Mouse (Mus musculus) A20 (cell line): Measurements from ENCODE around the gene Scfd2.

Experiments used
- DNase-seq: peaks from one replicate; pipeline ENCODE4 v3.0.0-alpha.2; 2011; ENCODE audit warnings: low read depth, low spot score

The Scfd2 gene

GRCm38 (mm10) chr5:74205509-74205908, 326.1 kb downstream of the Scfd2 start:
- no peak for DNase-seq

DNA sequence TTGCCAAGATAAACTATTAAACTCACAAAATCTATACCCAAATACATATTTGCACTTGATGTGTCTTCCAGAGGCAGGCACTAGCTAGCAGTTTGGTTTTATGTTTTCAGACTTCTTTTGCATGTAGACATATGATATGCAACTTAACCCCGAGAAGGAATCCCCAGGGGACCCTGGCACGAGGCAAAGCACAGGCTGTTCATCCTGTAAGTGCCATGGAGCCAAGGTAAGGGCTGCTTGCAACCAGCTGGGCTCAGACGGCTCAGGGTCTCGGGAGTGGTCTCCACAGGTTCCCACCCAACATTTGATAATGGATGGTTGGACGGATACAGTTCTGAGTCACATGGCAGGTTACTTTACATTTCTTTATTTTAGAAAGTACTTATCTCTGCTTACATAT, 327.1 kb downstream of the Scfd2 start:
- DNase-seq = no peak

GRCm38 (mm10) chr5:74202515-74202914, 329.0 kb downstream of the Scfd2 start:
- DNase-seq = no peak

- no peak for DNase-seq
These were observed 329.8 kb downstream of the Scfd2 start for GRCm38 (mm10) chr5:74201570-74202357.

DNA sequence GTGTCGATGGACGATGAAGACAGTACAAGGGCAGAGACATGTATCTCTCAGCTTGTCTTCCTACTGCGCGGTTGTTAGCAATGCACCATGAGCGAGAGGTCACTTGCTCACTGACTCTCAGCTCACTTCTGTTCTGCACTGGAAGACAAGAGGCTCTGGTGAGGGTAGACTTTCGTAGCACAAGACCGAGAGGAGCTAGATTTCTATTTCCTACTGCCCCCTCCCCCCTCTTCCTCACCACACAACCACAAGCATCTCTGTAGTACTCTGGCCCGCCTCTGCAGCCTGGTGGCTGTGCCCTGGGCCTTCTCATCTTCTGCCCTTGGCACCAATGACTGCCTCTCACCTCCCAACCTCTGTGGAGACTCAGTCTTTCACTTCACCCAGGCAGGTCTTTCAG, 331.1 kb downstream of the Scfd2 start:
- no peak for DNase-seq

DNA sequence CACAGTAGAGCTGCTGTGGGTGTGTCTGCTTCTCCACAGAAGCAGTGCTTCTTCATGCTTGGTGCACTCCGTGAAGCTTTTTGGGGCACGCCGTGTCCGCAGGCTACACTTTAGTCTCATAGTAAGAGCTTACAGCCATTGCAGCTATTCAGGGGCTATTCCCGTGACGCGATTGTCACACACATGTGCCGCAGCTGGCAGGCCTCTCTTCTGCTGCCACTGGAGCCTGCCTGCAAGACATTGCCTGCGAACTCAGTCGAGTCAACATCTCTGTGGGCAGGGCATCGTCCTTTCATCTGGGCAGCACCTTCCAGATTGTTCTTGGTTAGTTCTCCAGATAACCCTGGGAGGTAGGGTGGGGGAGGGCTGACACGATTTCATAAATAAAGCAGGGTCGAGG, 331.8 kb downstream of the Scfd2 start:
- DNase-seq = no peak

GRCm38 (mm10) chr5:74198446-74198845, 333.1 kb downstream of the Scfd2 start:
- DNase-seq = no peak

DNA sequence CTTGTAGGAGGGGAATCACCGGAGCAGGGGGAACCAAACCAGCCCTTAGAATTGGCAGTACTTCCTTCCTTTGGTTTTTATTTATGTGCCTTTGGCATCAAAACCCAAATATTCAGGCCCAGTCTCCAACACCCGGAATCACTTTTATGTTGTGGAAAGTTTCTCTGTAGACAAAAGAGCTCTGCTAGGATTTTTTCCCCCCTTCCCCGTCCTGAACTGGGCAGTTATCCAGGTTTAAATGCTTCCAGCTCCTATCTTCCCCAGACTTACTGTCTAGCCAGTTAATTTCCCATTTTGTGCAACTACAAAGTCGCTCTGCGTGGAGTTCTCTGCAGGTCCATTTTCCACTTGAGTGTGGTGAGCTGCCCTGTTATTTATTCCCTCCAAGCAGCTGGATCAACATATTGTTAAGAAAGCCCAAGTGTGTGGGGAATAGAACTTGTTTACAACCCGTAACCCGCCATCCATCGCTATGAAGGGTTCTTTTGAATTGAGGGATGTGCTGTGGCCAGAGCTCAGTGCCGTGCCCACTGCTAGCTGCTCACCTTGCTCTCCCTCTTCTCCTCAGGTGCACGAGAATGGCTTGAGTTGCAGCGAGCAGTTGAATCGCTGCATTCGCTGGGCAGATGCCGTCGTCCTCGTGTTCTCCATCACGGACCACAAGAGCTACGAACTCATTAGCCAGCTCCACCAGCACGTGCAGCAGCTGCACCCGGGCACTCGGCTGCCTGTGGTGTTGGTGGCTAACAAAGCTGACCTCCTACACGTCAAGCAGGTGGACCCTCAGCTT, 333.8 kb downstream of the Scfd2 start:
- no peak for DNase-seq

DNA sequence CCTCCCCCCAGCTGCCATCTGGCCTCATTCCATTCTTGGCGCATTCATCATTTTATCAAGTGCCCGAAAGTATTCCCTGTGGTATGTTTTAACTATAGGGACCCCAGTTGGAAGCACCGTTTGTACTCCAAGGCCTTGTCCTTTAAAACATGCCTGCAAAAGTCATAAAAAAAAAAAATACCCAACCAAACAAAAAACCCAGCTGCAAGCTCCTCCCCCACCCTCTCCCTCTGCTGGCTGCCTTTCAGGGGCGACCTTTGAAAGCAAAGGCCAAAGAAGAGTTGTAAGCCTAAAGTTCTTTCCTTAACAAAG, 335.3 kb downstream of the Scfd2 start:
- peak; percentile 16 for DNase-seq

DNA sequence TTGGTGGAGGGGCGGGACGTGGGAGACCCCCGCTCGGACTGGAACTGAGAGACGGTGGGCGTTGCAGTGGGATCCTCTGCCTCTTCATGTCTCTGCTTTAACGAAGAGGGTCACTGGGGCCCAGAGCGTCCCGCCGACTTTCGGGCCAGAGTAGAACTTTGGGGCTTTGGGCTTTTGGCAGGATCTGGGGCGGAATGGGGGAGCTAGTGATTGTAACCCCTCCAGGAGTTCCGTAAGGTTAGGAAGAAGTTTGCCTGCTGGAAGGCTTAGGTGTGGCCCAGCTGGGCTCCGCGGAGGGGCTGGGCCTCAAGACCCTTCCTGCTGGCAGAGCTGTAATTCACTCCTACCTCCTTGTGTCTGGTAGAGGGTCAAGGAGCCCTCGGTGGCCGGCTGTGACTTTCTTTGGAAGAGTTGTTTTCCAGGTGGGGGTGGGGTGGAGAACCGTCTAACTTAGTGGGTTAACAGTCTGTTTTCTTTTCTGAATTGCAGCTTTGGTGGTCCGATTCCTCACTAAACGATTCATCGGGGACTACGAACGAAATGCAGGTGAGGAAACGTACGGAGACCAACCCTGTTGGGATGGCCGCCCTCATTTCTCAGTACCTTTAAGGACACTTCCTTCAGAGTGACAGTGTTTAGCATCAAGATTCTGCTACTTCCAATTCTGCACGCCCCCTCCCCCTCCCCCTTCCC, 335.8 kb downstream of the Scfd2 start:
- no peak for DNase-seq

- DNase-seq = peak; percentile 91
These were observed 336.5 kb downstream of the Scfd2 start, which contains the start of gene Rasl11b for GRCm38 (mm10) chr5:74194841-74195613. Gene Rasl11b, plus strand, starts transcription at chr5:74195286.

GRCm38 (mm10) chr5:74194027-74194840, 337.3 kb downstream of the Scfd2 start:
- DNase-seq = peak; percentile 7

GRCm38 (mm10) chr5:74193626-74194025, 337.9 kb downstream of the Scfd2 start:
- no peak for DNase-seq

GRCm38 (mm10) chr5:74193008-74193407, 338.6 kb downstream of the Scfd2 start:
- DNase-seq = no peak

DNA sequence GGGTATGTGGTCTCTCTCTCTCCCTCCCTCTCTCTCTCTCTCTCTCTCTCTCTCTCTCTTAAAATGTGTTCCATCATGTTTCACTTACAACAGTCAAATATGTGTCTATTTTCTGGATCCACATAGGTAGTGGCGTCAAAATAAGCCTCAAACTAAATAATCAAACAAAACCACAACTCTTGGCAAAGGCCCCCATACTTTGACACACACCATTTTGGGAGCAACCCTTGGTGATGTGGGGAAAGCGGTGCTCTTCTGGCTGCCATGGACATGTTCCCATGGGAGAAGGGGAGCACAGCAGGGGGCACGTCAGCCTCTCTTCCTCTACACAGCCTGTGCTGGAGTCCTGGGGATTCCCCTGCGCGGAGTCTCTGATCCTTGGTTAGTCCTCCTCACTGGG, 340.6 kb downstream of the Scfd2 start:
- no peak for DNase-seq

- no peak for DNase-seq
These were observed 341.4 kb downstream of the Scfd2 start for GRCm38 (mm10) chr5:74190161-74190491.

DNA sequence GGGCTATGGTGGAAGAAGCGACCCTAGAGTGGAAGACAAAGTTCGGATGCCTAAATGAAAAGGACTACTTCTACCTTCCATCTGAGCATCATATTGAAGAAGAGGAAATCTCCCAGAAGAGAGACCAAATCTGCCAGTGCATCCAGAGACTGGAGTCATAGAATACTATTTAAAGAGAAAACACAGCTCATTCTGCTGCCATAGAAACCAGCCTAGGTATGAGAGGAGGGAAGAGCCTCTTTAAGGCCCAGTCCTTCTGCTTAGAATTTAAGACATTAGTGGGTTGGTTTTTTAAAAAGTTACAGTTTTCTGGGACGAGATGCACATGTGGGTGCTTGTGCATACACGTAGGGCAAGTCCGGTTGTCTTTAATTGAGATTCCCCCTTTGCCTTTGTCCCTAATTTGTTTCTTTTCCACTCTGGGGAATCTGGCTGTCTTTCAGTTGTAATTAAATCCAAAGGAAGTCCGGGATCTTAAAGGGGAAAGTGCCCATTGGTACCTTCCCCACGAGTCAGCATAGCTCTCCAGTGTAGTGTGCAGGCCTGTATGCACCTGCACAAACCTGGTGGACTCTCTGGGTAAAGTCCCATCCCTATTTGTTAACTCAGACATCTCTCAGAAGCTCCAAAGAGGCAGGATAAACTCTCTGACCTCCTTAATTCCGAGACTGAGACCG, 341.9 kb downstream of the Scfd2 start:
- DNase-seq = no peak

- no peak for DNase-seq
These were observed 342.7 kb downstream of the Scfd2 start for GRCm38 (mm10) chr5:74188886-74189285.

DNA sequence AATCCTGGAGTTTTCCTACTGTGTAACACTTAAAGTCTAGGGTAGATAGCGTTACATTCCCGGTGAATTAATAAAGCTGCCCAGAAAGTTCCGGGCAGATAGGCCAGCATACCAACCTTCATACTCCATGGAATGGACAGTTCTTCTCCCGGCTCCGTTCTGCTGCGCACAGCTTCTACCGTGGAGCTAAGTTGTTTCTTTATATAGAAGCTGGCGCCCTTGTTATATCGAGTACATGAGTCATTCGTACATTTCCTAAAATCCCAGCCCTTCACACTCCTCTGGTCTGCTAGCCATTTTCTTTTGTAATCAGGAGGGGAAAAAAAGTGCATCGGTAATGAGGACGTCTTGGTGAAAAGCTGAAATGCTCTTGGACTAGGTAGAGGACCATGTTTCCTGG, 343.5 kb downstream of the Scfd2 start:
- no peak for DNase-seq

GRCm38 (mm10) chr5:74184607-74185006, 347.0 kb downstream of the Scfd2 start:
- DNase-seq = no peak
